Mouse (Mus musculus) limb, embryonic 14.5 days (tissue): ENCODE data around the gene Uri1. TPM values are rescaled to one million over a fixed set of nuclear protein-coding genes. Genes with fewer than 3 reads are reported as not detected.
A peak's percentile ranks its signal among the peaks of the same experiment; 100 is the strongest.

Experiments used
- ATAC-seq: fragments of 200-750 bp; cut with Nextera tagmentation; 2 replicates; pipeline ENCODE4 v1.8.0; 2017; ENCODE audit warnings: low read depth, moderate number of reproducible peaks, moderate TSS enrichment; ENCODE audit not compliant: low FRiP score
- DNase-seq: peaks from one replicate; pipeline ENCODE4 v3.0.0-alpha.2; 2015; ENCODE audit warnings: low spot score
- H3K27ac ChIP-seq: fragments of 300-500 bp; sonication (generic); replicated peaks from 2 replicates; pipeline ENCODE4 v1.5.1; 2014; ENCODE audit warnings: low read depth, mild to moderate bottlenecking, low read length, moderate library complexity, mixed read lengths
- H3K27me3 ChIP-seq: fragments of 300-500 bp; sonication (generic); 2 replicates; pipeline ENCODE4 v1.6.1; 2014; ENCODE audit warnings: low read length, mixed read lengths; ENCODE audit not compliant: control insufficient read depth, insufficient read depth
- H3K36me3 ChIP-seq: fragments of 300-500 bp; sonication (generic); 2 replicates; pipeline ENCODE4 v1.6.1; 2014; ENCODE audit warnings: mild to moderate bottlenecking, low read length, moderate library complexity, mixed read lengths; ENCODE audit not compliant: control insufficient read depth, insufficient read depth
- H3K4me1 ChIP-seq: fragments of 300-500 bp; sonication (generic); 2 replicates; pipeline ENCODE4 v1.6.1; 2014; ENCODE audit warnings: antibody characterized with exemption, low read length, mixed read lengths; ENCODE audit not compliant: control insufficient read depth, insufficient read depth
- H3K4me2 ChIP-seq: fragments of 300-500 bp; sonication (generic); replicated peaks from 2 replicates; pipeline ENCODE4 v1.6.1; 2014; ENCODE audit warnings: low read depth, mild to moderate bottlenecking, low read length, moderate library complexity; ENCODE audit not compliant: severe bottlenecking
- H3K4me3 ChIP-seq: fragments of 300-500 bp; sonication (generic); replicated peaks from 2 replicates; pipeline ENCODE4 v1.5.1; 2014; ENCODE audit warnings: low read length
- H3K9ac ChIP-seq: fragments of 300-500 bp; sonication (generic); 2 replicates; pipeline ENCODE4 v1.6.1; 2014; ENCODE audit warnings: mild to moderate bottlenecking, low read depth, low read length, moderate library complexity; ENCODE audit not compliant: severe bottlenecking
- H3K9me3 ChIP-seq: fragments of 300-500 bp; sonication (generic); 2 replicates; pipeline ENCODE4 v1.6.1; 2016; ENCODE audit warnings: low read length; ENCODE audit not compliant: control insufficient read depth
- POLR2A ChIP-seq: fragments of 200-500 bp; IDR thresholded peaks from 2 replicates; pipeline ENCODE4 v1.8.0; 2012; ENCODE audit warnings: inconsistent platforms, mild to moderate bottlenecking, moderate library complexity, borderline replicate concordance; ENCODE audit not compliant: insufficient read depth, insufficient read length; ENCODE audit errors: extremely low read depth
- WGBS: fragments of 180-500 bp; shearing (Covaris S2); extraction: QIAGEN DNeasy Blood & Tissue Kit; methylation state at CpG from one replicate; pipeline ENCODE4 v1.1.7; 2014; 5-methylcytosine and 5-hydroxymethylcytosine counted together
- polyA plus RNA-seq, 2 experiments: library from polyadenylated mRNA; depleted of rRNA in 1 of 2; stranded (reverse) in 1 of 2; unstranded in 1 of 2; fragments of >200 nt; fragmentation: Nextera tagmentation in 1 of 2; extraction: Ambion mirVana in 1 of 2; gene quantifications; 2 replicates each; pipeline versions ENCODE4 v1.2.1 to v1.2.3; 2012 to 2014

Gene Uri1
- 22.7 and 29.0 TPM in 2 replicates for polyA plus RNA-seq (2012; rRNA removed)
- polyA plus RNA-seq (2014; fragmentation: Nextera tagmentation; extraction: Ambion mirVana): 42.6 and 43.4 TPM in 2 replicates

- H3K9ac ChIP-seq: no peak within 1 kb of the TSS
- no peaks in the 10 kb centered on the region for H3K36me3 ChIP-seq
- H3K4me2 ChIP-seq: no peak within 1 kb of the TSS
- H3K4me3 ChIP-seq: no peak within 1 kb of the TSS
- no peaks in the 10 kb centered on the region for H3K9me3 ChIP-seq
- ATAC-seq (no peak), DNase-seq (no peak)
- TF ChIP-seq POLR2A: no peak
- H3K27ac ChIP-seq: no peak within 1 kb of the TSS
- no peaks in the 10 kb centered on the region for H3K4me1 ChIP-seq
- 91% methylated on average over 8 of the region's 8 CpGs for WGBS
- H3K27me3 ChIP-seq: no peaks in the 10 kb centered on the region
These were observed at the start of gene Uri1 for GRCm38 (mm10) chr7:38023451-38023850. Gene Uri1 (minus strand): TSS chr7:38023551.

DNA sequence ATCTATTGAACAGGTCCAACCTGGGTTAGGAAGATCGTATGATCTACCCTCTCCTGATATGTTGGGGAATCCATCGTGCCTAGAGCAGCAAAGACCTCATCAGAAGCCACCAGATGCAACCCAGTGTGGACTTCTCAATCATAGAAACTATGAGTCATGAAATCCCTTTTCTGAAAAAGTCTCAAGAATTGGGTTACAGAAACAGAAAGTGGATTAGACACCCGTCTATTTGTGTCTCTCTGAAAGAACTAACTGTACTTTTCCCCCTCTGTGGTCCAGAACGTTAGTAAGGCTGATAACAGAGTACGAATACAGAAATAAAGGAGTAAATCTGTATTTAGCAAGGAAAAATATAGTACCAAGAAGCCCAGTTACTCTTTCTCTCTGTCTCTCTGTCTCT, 47.7 kb upstream of the Uri1 start:
- Histone ChIP-seq H3K9me3 (no peaks in the 10 kb centered on the region), H3K9ac (no peak overlapping the region), H3K4me1 (no peaks in the 10 kb centered on the region; the same call in 1 of the 2 replicates), H3K27ac (no peak overlapping the region), H3K36me3 (no peaks in the 10 kb centered on the region), H3K4me3 (no peak overlapping the region), H3K4me2 (no peak overlapping the region), H3K27me3 (no peaks in the 10 kb centered on the region)
- no peak for TF ChIP-seq POLR2A
- DNase-seq (no peak), ATAC-seq (no peak)
- WGBS: 76% methylated on average over 5 of the region's 5 CpGs

DNA sequence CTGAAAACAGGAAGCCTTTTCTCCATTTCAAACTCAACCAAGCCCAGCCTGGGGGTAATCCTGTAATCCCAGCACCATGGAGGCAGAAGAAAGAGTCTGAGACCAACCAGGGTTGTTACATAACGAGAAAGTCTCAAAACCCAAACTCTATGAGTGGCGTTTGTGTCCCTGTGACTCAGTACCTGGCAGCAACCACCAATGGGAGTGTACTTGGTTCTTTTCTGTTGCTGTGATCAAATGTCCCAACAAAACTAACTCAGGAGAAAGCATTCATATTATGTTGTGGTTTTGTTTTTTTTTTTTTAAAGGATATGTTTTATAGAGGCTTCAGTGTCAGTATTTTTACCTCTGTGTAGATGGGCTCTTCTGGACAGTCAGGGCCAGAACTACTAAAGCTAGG, 47.3 kb upstream of the Uri1 start:
- Histone ChIP-seq H3K9ac (no peak overlapping the region), H3K4me2 (no peak overlapping the region), H3K36me3 (no peaks in the 10 kb centered on the region), H3K9me3 (no peaks in the 10 kb centered on the region), H3K27ac (no peak overlapping the region), H3K4me1 (no peaks in the 10 kb centered on the region; the same call in 1 of the 2 replicates), H3K27me3 (no peaks in the 10 kb centered on the region), H3K4me3 (no peak overlapping the region)
- no peak for TF ChIP-seq POLR2A
- ATAC-seq: no peak
- DNase-seq: no peak
- WGBS: 42% methylated on average over 2 of the region's 2 CpGs

DNA sequence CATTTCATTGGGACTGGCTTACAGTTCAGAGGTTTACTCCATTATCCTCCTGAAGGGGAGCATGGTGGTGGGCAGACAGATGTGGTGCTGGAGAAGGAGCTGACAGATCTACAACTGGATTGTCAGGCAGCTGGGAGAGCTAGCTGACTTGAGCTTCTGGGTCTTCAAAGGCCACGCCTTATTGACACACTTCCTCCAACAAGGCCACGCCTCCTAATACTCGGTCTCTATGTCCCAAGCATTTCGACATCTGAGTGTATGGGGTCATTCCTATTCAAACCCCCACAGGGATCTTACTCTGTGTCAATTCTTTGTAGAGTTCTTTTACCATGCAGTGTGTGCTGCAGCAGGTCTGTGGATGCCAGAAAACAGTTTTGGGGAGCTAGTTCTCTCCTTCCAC, 41.1 kb upstream of the Uri1 start:
- ATAC-seq (no peak), DNase-seq (no peak)
- Histone ChIP-seq H3K36me3 (no peaks in the 10 kb centered on the region), H3K4me2 (no peak overlapping the region), H3K27me3 (no peaks in the 10 kb centered on the region), H3K9me3 (no peaks in the 10 kb centered on the region), H3K4me3 (no peak overlapping the region), H3K4me1 (peaks cover 2% of the 10 kb centered on the region; the same call in 1 of the 2 replicates), H3K27ac (no peak overlapping the region), H3K9ac (no peak overlapping the region)
- TF ChIP-seq POLR2A: no peak
- WGBS: 39% methylated on average over 4 of the region's 4 CpGs

GRCm38 (mm10) chr7:38061060-38061970, 38.0 kb upstream of the Uri1 start:
- 3% methylated on average over 41 of the region's 57 CpGs for WGBS
- peak; percentile 87 for DNase-seq
- peak overlapping the region; percentile 51 for H3K4me3 ChIP-seq
- peak overlapping the region; percentile 28; the same call in 1 of the 2 replicates for H3K27ac ChIP-seq
- no peak for TF ChIP-seq POLR2A
- no peaks in the 10 kb centered on the region for H3K9me3 ChIP-seq
- peak overlapping the region; percentile 66 for H3K9ac ChIP-seq
- H3K36me3 ChIP-seq: no peaks in the 10 kb centered on the region
- H3K27me3 ChIP-seq: no peaks in the 10 kb centered on the region
- peak; percentile 88 for ATAC-seq
- peak overlapping the region; percentile 84 for H3K4me2 ChIP-seq
- H3K4me1 ChIP-seq: peaks cover 2% of the 10 kb centered on the region; the same call in 1 of the 2 replicates
